Mouse (Mus musculus) embryonic facial prominence, embryonic 15.5 days (tissue): ENCODE measurements at regions not wholly inside any gene's neighbourhood (a gene's known extent, or its start where the extent isn't known, plus 50 kb on each side); places are given as distances from the start of the nearest gene placed in this dataset.
"Not testable (repeated sequence)": the region's sequence is repeated elsewhere in the genome, so short reads cannot be mapped to it uniquely, and the experiment has no call there.

Experiments
- ATAC-seq: fragments of 200-750 bp; cut with Nextera tagmentation; 2 replicates; pipeline ENCODE4 v1.8.0; 2017; ENCODE audit warnings: low read depth, moderate TSS enrichment; ENCODE audit not compliant: insufficient number of reproducible peaks, low FRiP score, low TSS enrichment
- H3K27ac ChIP-seq: fragments of 300-500 bp; sonication (generic); replicated peaks from 2 replicates; pipeline ENCODE4 v1.5.1; 2015; ENCODE audit warnings: mild to moderate bottlenecking, inconsistent platforms
- H3K27me3 ChIP-seq: fragments of 300-500 bp; sonication (generic); 2 replicates; pipeline ENCODE4 v1.6.1; 2015; ENCODE audit warnings: inconsistent platforms
- H3K36me3 ChIP-seq: fragments of 300-500 bp; sonication (generic); 2 replicates; pipeline ENCODE4 v1.6.1; 2015; ENCODE audit warnings: mild to moderate bottlenecking, inconsistent platforms
- H3K4me1 ChIP-seq: fragments of 300-500 bp; sonication (generic); 2 replicates; pipeline ENCODE4 v1.6.1; 2015; ENCODE audit warnings: inconsistent platforms
- H3K4me2 ChIP-seq: fragments of 300-500 bp; sonication (generic); replicated peaks from 2 replicates; pipeline ENCODE4 v1.6.1; 2015; ENCODE audit warnings: mild to moderate bottlenecking, inconsistent platforms
- H3K4me3 ChIP-seq: fragments of 300-500 bp; sonication (generic); replicated peaks from 2 replicates; pipeline ENCODE4 v1.5.1; 2015; ENCODE audit warnings: mild to moderate bottlenecking, inconsistent platforms
- H3K9ac ChIP-seq: fragments of 300-500 bp; sonication (generic); 2 replicates; pipeline ENCODE4 v1.6.1; 2015; ENCODE audit warnings: inconsistent platforms
- H3K9me3 ChIP-seq: fragments of 300-500 bp; sonication (generic); replicated peaks from 2 replicates; pipeline ENCODE4 v1.6.1; 2016; ENCODE audit warnings: inconsistent platforms
- WGBS: fragments of 180-500 bp; shearing (Covaris S2); methylation state at CpG from one replicate; pipeline ENCODE4 v1.1.7; 2015; 5-methylcytosine and 5-hydroxymethylcytosine counted together

DNA sequence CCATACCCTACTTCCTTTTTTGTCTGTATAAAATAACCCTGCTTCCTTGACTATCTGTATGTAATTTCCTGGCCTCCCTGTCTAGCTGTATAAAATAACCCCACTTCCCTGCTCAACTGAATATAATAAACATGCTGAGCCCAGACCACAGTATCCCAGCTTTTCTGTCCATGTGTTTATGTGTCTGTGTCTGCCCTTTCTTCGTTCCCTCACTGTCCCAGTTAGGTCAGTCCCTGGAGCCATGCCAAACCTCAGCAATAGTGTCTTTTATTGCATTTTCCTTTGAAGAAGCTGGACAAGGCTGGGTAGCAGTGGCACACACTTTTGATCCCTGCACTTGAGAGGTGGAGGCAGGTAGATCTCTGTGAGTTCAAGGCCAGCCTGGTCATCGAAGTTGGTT is 198.0 kb upstream of the Tac1 start:
- Histone ChIP-seq H3K27me3 (no peaks in the 10 kb centered on the region), H3K9ac (no peak overlapping the region), H3K4me3 (no peak overlapping the region), H3K4me1 (no peaks in the 10 kb centered on the region), H3K4me2 (no peak overlapping the region), H3K36me3 (no peaks in the 10 kb centered on the region), H3K27ac (no peak overlapping the region), H3K9me3 (no peaks in the 10 kb centered on the region)
- ATAC-seq, result no peak
- 45% methylated on average over 2 of the region's 2 CpGs for WGBS

DNA sequence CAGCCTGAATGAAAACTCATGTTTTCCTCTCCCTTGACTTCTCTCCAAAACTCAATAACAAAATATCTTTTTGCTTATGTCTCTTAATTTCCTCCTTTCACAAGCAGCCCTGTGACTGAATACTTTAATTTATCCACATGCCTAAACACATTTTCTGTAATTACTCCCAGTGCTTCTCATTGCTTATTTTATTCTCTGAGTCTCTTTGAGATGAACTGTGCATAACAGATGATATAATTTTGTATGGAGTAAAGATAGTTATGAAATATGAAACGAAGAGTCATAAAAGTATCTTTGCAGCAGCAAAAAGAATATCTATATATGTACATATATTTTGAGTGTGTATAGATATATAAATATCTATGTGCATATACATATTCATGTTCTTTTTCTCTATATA is 187.5 kb upstream of the Tac1 start:
- 66% methylated on average over 1 of the region's 1 CpGs for WGBS
- H3K4me2 ChIP-seq, result no peak overlapping the region
- H3K4me1 ChIP-seq, result no peaks in the 10 kb centered on the region
- no peak overlapping the region for H3K4me3 ChIP-seq
- no peaks in the 10 kb centered on the region for H3K27me3 ChIP-seq
- no peaks in the 10 kb centered on the region for H3K9me3 ChIP-seq
- H3K27ac ChIP-seq, result no peak overlapping the region
- H3K9ac ChIP-seq, result no peak overlapping the region
- ATAC-seq, result no peak
- H3K36me3 ChIP-seq, result no peaks in the 10 kb centered on the region

DNA sequence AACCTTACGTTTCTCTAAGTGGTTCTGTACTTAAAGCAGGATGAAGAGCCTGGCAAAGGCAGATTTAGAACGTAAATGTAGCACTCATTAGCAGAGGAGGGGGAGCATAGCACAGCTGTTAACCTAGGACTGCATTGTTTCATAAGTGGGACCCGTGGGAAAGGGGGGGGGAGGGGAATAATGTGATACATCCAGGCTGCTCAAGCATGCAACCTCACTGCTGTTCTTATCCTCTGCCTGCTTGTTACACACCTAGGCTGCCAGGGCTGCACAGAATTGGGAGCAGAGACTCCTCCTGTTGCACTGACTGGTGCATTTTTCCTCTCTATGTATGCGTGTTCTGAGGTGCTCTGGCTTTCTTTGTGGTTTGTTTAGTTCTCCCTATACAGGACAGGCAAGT is 180.1 kb upstream of the Tac1 start:
- 0 out of 2 replicates have a peak, but pooled peaks have one; percentile 60 for ATAC-seq
- H3K9ac ChIP-seq, result no peak overlapping the region
- H3K27ac ChIP-seq, result no peak overlapping the region
- H3K9me3 ChIP-seq, result no peaks in the 10 kb centered on the region
- no peaks in the 10 kb centered on the region for H3K36me3 ChIP-seq
- H3K4me1 ChIP-seq, result no peaks in the 10 kb centered on the region
- no peak overlapping the region for H3K4me3 ChIP-seq
- H3K27me3 ChIP-seq, result no peaks in the 10 kb centered on the region
- H3K4me2 ChIP-seq, result no peak overlapping the region
- 32% methylated on average over 4 of the region's 4 CpGs for WGBS

DNA sequence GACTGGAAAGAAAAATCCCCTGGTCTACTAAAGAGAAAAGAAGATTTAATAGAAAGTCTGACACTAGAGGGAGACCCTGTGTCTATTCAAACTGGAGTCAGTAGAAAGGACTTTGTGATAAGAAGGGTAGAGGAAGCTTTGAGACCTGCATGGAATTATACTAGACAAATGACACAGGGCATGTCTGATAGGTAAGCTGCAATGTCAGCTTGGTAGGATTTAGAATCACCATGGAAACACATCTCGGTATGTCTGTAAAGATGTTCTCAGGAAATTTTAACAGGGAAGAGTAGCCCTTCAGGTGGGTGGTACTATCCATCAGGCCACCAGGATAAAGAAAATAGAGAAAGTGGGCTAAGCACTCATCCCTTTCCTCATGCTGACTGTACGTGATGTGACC is 178.8 kb upstream of the Tac1 start:
- H3K27me3 ChIP-seq, result no peaks in the 10 kb centered on the region
- no peak for ATAC-seq
- no peak overlapping the region for H3K9ac ChIP-seq
- no peaks in the 10 kb centered on the region for H3K9me3 ChIP-seq
- no peaks in the 10 kb centered on the region for H3K4me1 ChIP-seq
- no peak overlapping the region for H3K4me2 ChIP-seq
- WGBS, result 80% methylated on average over 2 of the region's 2 CpGs
- H3K27ac ChIP-seq, result no peak overlapping the region
- H3K4me3 ChIP-seq, result no peak overlapping the region
- no peaks in the 10 kb centered on the region for H3K36me3 ChIP-seq

DNA sequence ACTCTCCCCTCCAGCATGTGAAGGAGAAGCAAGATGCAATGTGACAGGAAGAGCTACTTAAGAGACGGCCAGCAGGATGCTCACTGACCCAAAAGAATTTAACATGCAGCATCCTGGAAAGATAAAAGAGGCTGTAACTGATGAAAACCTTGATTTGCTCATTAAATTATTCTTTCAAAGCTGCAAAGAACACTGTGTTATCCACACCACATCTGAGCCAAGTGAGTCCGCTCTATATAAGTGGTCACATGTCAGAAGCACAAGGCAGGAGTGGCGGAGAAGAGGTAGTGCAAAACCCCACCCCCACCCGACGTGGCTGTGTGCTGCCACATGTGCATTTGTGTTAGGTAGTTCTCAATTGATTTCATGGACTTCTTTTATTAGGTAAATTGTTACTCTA is 176.0 kb upstream of the Tac1 start:
- Histone ChIP-seq H3K4me1 (no peaks in the 10 kb centered on the region), H3K4me2 (no peak overlapping the region), H3K9ac (no peak overlapping the region), H3K27ac (no peak overlapping the region), H3K9me3 (no peaks in the 10 kb centered on the region), H3K36me3 (no peaks in the 10 kb centered on the region), H3K27me3 (no peaks in the 10 kb centered on the region), H3K4me3 (no peak overlapping the region)
- WGBS, result 44% methylated on average over 5 of the region's 5 CpGs
- ATAC-seq, result no peak

DNA sequence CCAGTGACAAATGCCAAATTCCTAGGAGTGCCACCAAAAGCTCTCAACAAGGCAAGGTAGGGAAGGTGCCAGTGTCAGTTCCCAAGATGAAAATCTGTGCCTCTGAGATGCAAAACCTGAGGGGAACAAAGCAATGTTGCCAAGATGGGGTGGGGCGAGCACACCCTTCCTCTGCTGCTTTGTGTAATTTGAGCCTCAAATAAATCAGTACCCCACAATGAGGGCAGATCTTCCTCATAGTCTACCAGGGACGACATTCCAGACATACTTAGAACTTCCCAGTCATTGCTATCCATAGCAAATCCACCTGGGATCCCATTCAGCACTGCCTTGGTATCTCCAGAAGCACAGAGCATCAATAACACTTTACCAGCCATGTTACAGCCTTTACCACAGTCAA is 129.9 kb upstream of the Tac1 start:
- Histone ChIP-seq H3K36me3 (no peaks in the 10 kb centered on the region), H3K27me3 (no peaks in the 10 kb centered on the region), H3K9me3 (no peaks in the 10 kb centered on the region), H3K4me1 (no peaks in the 10 kb centered on the region), H3K27ac (no peak overlapping the region), H3K4me2 (no peak overlapping the region), H3K4me3 (no peak overlapping the region), H3K9ac (no peak overlapping the region)
- WGBS, result 20% methylated on average over 2 of the region's 2 CpGs
- no peak for ATAC-seq

DNA sequence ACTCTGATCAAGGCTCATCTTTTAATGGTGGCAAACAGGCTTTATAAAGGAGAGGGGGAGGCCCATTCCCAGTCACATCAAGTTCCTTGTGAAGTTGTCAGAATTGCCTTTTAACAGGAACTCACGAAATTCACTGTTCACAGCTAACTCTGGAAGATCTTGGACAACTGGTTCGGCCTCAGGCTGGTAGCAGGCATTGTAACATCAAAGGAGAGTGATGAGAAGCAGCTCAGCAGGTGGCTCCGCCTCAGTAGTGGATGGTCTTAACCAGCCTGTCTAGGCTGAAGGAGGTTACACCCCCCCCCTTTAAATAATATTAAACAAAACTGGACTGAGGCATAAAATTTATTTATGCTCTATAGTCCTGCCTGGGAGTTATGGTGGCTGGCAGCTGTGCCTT is 113.0 kb upstream of the Tac1 start:
- ATAC-seq, result no peak
- no peak overlapping the region for H3K9ac ChIP-seq
- no peaks in the 10 kb centered on the region for H3K27me3 ChIP-seq
- no peak overlapping the region for H3K27ac ChIP-seq
- no peak overlapping the region for H3K4me3 ChIP-seq
- H3K4me2 ChIP-seq, result no peak overlapping the region
- no peaks in the 10 kb centered on the region for H3K4me1 ChIP-seq
- H3K9me3 ChIP-seq, result no peaks in the 10 kb centered on the region
- H3K36me3 ChIP-seq, result no peaks in the 10 kb centered on the region
- 54% methylated on average over 3 of the region's 3 CpGs for WGBS

DNA sequence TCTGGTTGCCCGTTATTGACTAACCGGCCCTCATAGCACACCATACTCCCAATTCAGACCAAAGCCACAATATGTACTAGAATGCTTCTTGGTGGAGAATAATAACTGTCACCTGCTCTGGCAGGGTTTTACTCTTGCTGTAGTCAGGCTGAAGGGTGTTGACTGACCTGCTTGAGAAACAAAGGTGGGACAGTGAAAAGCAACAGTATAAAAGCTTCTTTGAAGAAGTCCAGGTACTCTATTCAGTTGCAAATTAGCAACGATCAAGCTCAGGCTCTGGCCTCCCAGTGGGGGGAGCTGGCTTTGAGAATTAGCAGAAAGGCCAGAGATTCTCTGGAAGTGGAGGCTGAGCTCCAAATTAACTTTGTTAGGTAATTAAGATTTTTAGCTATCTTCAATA is 112.4 kb upstream of the Tac1 start:
- not testable (repeated sequence) for H3K4me3 ChIP-seq, H3K9ac ChIP-seq, ATAC-seq, H3K36me3 ChIP-seq, H3K27me3 ChIP-seq, H3K9me3 ChIP-seq, H3K4me1 ChIP-seq, H3K4me2 ChIP-seq, H3K27ac ChIP-seq
- WGBS, result 59% methylated on average over 3 of the region's 3 CpGs

DNA sequence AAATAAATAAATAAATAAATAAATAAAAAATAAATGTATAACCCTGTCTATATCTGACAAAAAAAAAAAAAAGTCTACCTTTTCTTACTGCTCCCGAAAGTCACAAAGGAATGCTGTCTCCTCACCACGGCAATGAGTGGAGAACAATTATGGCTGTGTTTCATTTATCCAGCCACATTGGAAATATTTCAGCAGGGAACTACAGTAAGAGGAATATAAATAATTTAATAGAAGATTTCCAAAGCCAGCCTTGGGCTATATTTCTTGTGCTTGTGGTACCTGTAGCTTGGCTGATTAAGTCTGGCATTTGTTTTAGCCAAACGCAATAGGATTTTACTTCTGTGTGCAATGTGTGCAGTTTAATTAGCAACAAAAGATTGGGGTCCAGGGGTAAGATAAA is 98.8 kb upstream of the Tac1 start:
- no peak overlapping the region for H3K4me3 ChIP-seq
- ATAC-seq, result no peak
- WGBS, result 50% methylated on average over 3 of the region's 3 CpGs
- H3K36me3 ChIP-seq, result no peaks in the 10 kb centered on the region
- H3K27ac ChIP-seq, result no peak overlapping the region
- H3K9ac ChIP-seq, result no peak overlapping the region
- no peaks in the 10 kb centered on the region for H3K27me3 ChIP-seq
- H3K4me2 ChIP-seq, result no peak overlapping the region
- H3K4me1 ChIP-seq, result no peaks in the 10 kb centered on the region
- H3K9me3 ChIP-seq, result no peaks in the 10 kb centered on the region

DNA sequence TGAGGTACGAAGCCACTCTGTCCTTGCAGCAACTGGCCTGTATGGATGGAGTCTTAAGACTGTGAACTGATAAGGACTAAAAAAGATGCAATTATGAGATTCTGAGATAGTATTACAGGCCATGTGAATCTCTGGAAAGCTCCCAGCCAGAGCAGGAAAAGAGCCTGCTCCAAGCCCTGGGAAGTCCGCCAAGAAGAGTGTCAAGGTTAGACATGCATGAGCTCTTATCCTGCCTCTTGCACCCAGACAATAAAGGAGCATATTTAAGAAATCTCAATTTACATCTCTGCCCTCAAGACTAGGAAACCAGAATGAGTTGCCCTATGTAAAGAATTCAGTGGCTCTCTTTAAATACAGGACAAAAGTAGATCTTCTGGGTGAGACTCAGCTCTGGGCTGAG is 90.8 kb upstream of the Tac1 start:
- no peaks in the 10 kb centered on the region for H3K36me3 ChIP-seq
- H3K9ac ChIP-seq, result no peak overlapping the region
- H3K4me1 ChIP-seq, result no peaks in the 10 kb centered on the region
- ATAC-seq, result no peak
- H3K4me3 ChIP-seq, result no peak overlapping the region
- no peaks in the 10 kb centered on the region for H3K27me3 ChIP-seq
- WGBS, result 62% methylated on average over 2 of the region's 2 CpGs
- no peak overlapping the region for H3K27ac ChIP-seq
- no peak overlapping the region for H3K4me2 ChIP-seq
- H3K9me3 ChIP-seq, result no peaks in the 10 kb centered on the region

DNA sequence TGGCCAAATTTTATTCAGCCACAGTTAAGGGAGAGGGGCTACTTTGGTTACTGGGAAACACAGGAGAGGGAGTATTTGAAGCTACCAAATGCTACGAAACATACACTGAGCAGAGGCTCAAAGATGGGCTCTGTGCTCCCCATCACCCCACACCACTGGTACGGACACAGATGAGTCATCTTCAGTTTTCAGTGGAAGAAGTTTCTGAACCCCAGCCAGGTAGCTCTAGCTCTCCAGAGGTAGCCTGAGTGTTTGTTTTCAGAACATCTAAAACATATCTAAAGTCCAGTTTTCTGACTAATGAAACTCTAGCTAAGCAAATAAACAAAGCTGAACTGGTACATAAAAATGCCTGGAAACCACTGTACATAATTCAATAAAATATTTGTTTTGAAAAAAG is 90.3 kb upstream of the Tac1 start:
- no peaks in the 10 kb centered on the region for H3K4me1 ChIP-seq
- H3K9ac ChIP-seq, result no peak overlapping the region
- no peak for ATAC-seq
- 80% methylated on average over 2 of the region's 2 CpGs for WGBS
- no peak overlapping the region for H3K4me2 ChIP-seq
- H3K36me3 ChIP-seq, result no peaks in the 10 kb centered on the region
- H3K9me3 ChIP-seq, result no peaks in the 10 kb centered on the region
- no peaks in the 10 kb centered on the region for H3K27me3 ChIP-seq
- no peak overlapping the region for H3K27ac ChIP-seq
- H3K4me3 ChIP-seq, result no peak overlapping the region

DNA sequence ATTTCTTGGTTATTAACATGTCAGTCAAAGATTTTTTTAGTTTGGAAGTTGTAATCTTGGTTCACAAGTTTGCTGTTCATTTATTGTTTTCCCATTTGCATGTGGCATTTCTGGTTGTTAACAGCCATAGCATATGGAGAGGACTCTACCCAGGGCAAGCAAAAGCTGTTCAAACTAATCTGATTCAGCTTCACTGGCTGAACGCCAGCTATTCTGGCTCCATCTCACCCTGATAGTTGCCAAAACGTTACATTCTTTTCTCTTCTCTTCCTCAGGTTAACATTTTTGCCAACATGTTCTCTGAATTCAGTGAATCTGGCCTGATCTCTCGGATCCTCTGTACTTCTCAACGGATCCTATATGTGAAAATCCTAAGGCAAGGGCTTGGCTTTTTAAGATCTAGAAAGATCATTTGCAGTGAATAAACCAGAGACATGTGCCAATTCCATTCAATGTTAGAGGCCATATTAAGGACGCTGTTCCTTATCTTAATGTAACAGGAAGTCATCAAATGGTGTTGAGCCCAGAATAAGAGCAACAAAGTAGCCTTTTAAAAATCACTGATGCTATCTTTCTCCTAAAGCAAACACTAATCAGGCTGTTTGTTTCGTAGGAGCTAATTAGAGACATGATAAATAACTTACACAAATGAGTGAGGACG is 82.2 kb upstream of the Tac1 start:
- Histone ChIP-seq H3K4me1 (0 out of 2 replicates have a peak, but pooled peaks cover 2% of the 10 kb centered on the region), H3K36me3 (no peaks in the 10 kb centered on the region), H3K4me3 (no peak overlapping the region), H3K27me3 (no peaks in the 10 kb centered on the region), H3K9ac (no peak overlapping the region), H3K27ac (no peak overlapping the region), H3K9me3 (no peaks in the 10 kb centered on the region), H3K4me2 (no peak overlapping the region)
- 35% methylated on average over 7 of the region's 7 CpGs for whole genome bisulfite sequencing
- ATAC-seq, result no peak
